Mouse (Mus musculus): ENCODE results near the gene Tmem25. TPM values are rescaled to one million over a fixed set of nuclear protein-coding genes. Genes with fewer than 3 reads are reported as not detected.

The Tmem25 gene
- polyA plus RNA-seq, 1 experiment from 2014 or later = 36.0 TPM

- DNase-seq (ENCODE audit: low spot score) (no peak), ATAC-seq (replicated peaks; ENCODE audit: low FRiP score, low read depth) (no peak)
- no peak for TF ChIP-seq CTCF (IDR thresholded peaks at IDR 0.05; ENCODE audit: low read depth)
- 98% methylated on average over 11 of the region's 11 CpGs for WGBS
- H3K4me3 ChIP-seq (replicated peaks; ENCODE audit: low read depth, low read length) = no peak overlapping the region
- no peak overlapping the region for H3K27ac ChIP-seq
- no peak overlapping the region for H3K9ac ChIP-seq (ENCODE audit: low read depth, low read length)
- H3K36me3 ChIP-seq (ENCODE audit: insufficient read depth, low read length) = peaks cover 85% of the 10 kb centered on the region
- H3K27me3 ChIP-seq (ENCODE audit: insufficient read depth, low read length) = no peaks in the 10 kb centered on the region
- no peaks in the 10 kb centered on the region for H3K9me3 ChIP-seq (replicated peaks; ENCODE audit: low read length)
- H3K4me2 ChIP-seq (ENCODE audit: low read length) = no peak overlapping the region
- no peaks in the 10 kb centered on the region for H3K4me1 ChIP-seq (replicated peaks; ENCODE audit: insufficient read depth, low read length)
Measured at GRCm38 (mm10) chr9:44828944-44829343, 29.8 kb upstream of the Tmem25 start.

- H3K4me2 ChIP-seq (ENCODE audit: low read length) = no peak overlapping the region
- H3K27ac ChIP-seq = no peak overlapping the region
- 87% methylated on average over 7 of the region's 7 CpGs for WGBS
- H3K9me3 ChIP-seq (replicated peaks; ENCODE audit: low read length) = no peaks in the 10 kb centered on the region
- TF ChIP-seq CTCF (IDR thresholded peaks at IDR 0.05; ENCODE audit: low read depth) = no peak
- H3K9ac ChIP-seq (ENCODE audit: low read depth, low read length) = no peak overlapping the region
- ATAC-seq (replicated peaks; ENCODE audit: low FRiP score, low read depth) (no peak), DNase-seq (ENCODE audit: low spot score) (peak; percentile 40)
- H3K4me1 ChIP-seq (replicated peaks; ENCODE audit: insufficient read depth, low read length) = no peaks in the 10 kb centered on the region
- peaks cover 87% of the 10 kb centered on the region for H3K36me3 ChIP-seq (ENCODE audit: insufficient read depth, low read length)
- H3K4me3 ChIP-seq (replicated peaks; ENCODE audit: low read depth, low read length) = no peak overlapping the region
- no peaks in the 10 kb centered on the region for H3K27me3 ChIP-seq (ENCODE audit: insufficient read depth, low read length)
Measured at GRCm38 (mm10) chr9:44826660-44827059, 27.6 kb upstream of the Tmem25 start.

- Histone ChIP-seq H3K4me2 (ENCODE audit: low read length) (no peak overlapping the region), H3K36me3 (ENCODE audit: insufficient read depth, low read length) (peaks cover 93% of the 10 kb centered on the region), H3K27ac (no peak overlapping the region), H3K4me3 (replicated peaks; ENCODE audit: low read depth, low read length) (no peak overlapping the region), H3K9ac (ENCODE audit: low read depth, low read length) (no peak overlapping the region), H3K27me3 (ENCODE audit: insufficient read depth, low read length) (no peaks in the 10 kb centered on the region), H3K9me3 (replicated peaks; ENCODE audit: low read length) (no peaks in the 10 kb centered on the region), H3K4me1 (replicated peaks; ENCODE audit: insufficient read depth, low read length) (no peaks in the 10 kb centered on the region)
- no peak for DNase-seq (ENCODE audit: low spot score)
- ATAC-seq (replicated peaks; ENCODE audit: low FRiP score, low read depth) = no peak
- 88% methylated on average over 15 of the region's 15 CpGs for WGBS
- no peak for TF ChIP-seq CTCF (IDR thresholded peaks at IDR 0.05; ENCODE audit: low read depth)
Measured at GRCm38 (mm10) chr9:44819920-44820827, 21.1 kb upstream of the Tmem25 start.

- 84% methylated on average over 5 of the region's 5 CpGs for WGBS
- no peak for TF ChIP-seq CTCF (IDR thresholded peaks at IDR 0.05; ENCODE audit: low read depth)
Measured at GRCm38 (mm10) chr9:44817522-44817921, 18.4 kb upstream of the Tmem25 start.

GRCm38 (mm10) chr9:44814179-44814578 lies 15.1 kb upstream of the Tmem25 start:
- 97% methylated on average over 8 of the region's 8 CpGs for WGBS
- Histone ChIP-seq H3K9ac (ENCODE audit: low read depth, low read length) (no peak overlapping the region), H3K4me2 (ENCODE audit: low read length) (no peak overlapping the region), H3K4me1 (replicated peaks; ENCODE audit: insufficient read depth, low read length) (no peaks in the 10 kb centered on the region), H3K27me3 (ENCODE audit: insufficient read depth, low read length) (no peaks in the 10 kb centered on the region), H3K27ac (no peak overlapping the region), H3K36me3 (ENCODE audit: insufficient read depth, low read length) (peaks cover 95% of the 10 kb centered on the region), H3K4me3 (replicated peaks; ENCODE audit: low read depth, low read length) (no peak overlapping the region), H3K9me3 (replicated peaks; ENCODE audit: low read length) (no peaks in the 10 kb centered on the region)
- DNase-seq (ENCODE audit: low spot score) = no peak
- no peak for TF ChIP-seq CTCF (IDR thresholded peaks at IDR 0.05; ENCODE audit: low read depth)
- no peak for ATAC-seq (replicated peaks; ENCODE audit: low FRiP score, low read depth)

More at GRCm38 (mm10) chr9:44817522-44817921, 18.4 kb upstream of the Tmem25 start:
- Histone ChIP-seq H3K27me3 (ENCODE audit: insufficient read depth, low read length) (no peaks in the 10 kb centered on the region), H3K4me3 (replicated peaks; ENCODE audit: low read depth, low read length) (no peak overlapping the region), H3K9ac (ENCODE audit: low read depth, low read length) (no peak overlapping the region), H3K27ac (no peak overlapping the region), H3K4me2 (ENCODE audit: low read length) (no peak overlapping the region), H3K9me3 (replicated peaks; ENCODE audit: low read length) (no peaks in the 10 kb centered on the region), H3K36me3 (ENCODE audit: insufficient read depth, low read length) (peaks cover 96% of the 10 kb centered on the region), H3K4me1 (replicated peaks; ENCODE audit: insufficient read depth, low read length) (no peaks in the 10 kb centered on the region)
- ATAC-seq (replicated peaks; ENCODE audit: low FRiP score, low read depth) (no peak), DNase-seq (ENCODE audit: low spot score) (no peak)

GRCm38 (mm10) chr9:44810316-44810715 lies 11.2 kb upstream of the Tmem25 start:
- WGBS = 54% methylated on average over 10 of the region's 10 CpGs
- Histone ChIP-seq H3K9ac (ENCODE audit: low read depth, low read length) (no peak overlapping the region), H3K36me3 (ENCODE audit: insufficient read depth, low read length) (peaks cover 90% of the 10 kb centered on the region), H3K4me2 (ENCODE audit: low read length) (no peak overlapping the region), H3K27ac (peak overlapping the region; percentile 15; the same call in 1 of the 2 replicates), H3K4me1 (replicated peaks; ENCODE audit: insufficient read depth, low read length) (no peaks in the 10 kb centered on the region), H3K4me3 (replicated peaks; ENCODE audit: low read depth, low read length) (no peak overlapping the region), H3K27me3 (ENCODE audit: insufficient read depth, low read length) (no peaks in the 10 kb centered on the region), H3K9me3 (replicated peaks; ENCODE audit: low read length) (no peaks in the 10 kb centered on the region)
- no peak for TF ChIP-seq CTCF (IDR thresholded peaks at IDR 0.05; ENCODE audit: low read depth)
- DNase-seq (ENCODE audit: low spot score) (peak; percentile 39), ATAC-seq (replicated peaks; ENCODE audit: low FRiP score, low read depth) (peak; percentile 83)

All from kidney, postnatal 0 days (tissue).